Comparison of ENCODE assay signal across 8 mouse cellular contexts in genomic region chr8:107139704-107140470, GRCm38 (mm10). TPM values are rescaled to one million over a fixed set of nuclear protein-coding genes. Genes with fewer than 3 reads are reported as not detected.
DNase-seq lines count a peak whose midpoint lies in the region; ATAC-seq and TF ChIP-seq lines count a peak whose summit lies in the region.

No protein-coding gene starts in this region.

- no peak for TF ChIP-seq EP300 in liver, embryonic 14.5 days (IDR thresholded peaks at IDR 0.05; ENCODE audit: low read depth)

- peak overlapping the region; percentile 90 for H3K27ac ChIP-seq in gastrocnemius, adult 2 months
- H3K27ac ChIP-seq in liver, embryonic 14.5 days = peak overlapping the region; percentile 27
- H3K27ac ChIP-seq in neural tube, embryonic 15.5 days (replicated peaks) = no peak overlapping the region

- H3K4me1 ChIP-seq in liver, embryonic 14.5 days (replicated peaks; ENCODE audit: control insufficient read depth in 2 of 2, insufficient read depth in 2 of 2, low read length in 1 of 2) = peaks cover 4 to 10% of the 10 kb centered on the region in 2 experiments; a peak in 3 of 4 replicates
- H3K4me1 ChIP-seq in neural tube, embryonic 15.5 days = no peaks in the 10 kb centered on the region

- no peak for TF ChIP-seq CTCF in gastrocnemius, adult 2 months (IDR thresholded peaks at IDR 0.05)
- TF ChIP-seq CTCF in liver, embryonic 14.5 days (IDR thresholded peaks at IDR 0.05; ENCODE audit: low read depth) = no peak

- 47% methylated on average over 13 of the region's 13 CpGs for WGBS in liver, embryonic 14.5 days (ENCODE audit: insufficient replicate concordance)
- WGBS in neural tube, embryonic 15.5 days = 38% methylated on average over 13 of the region's 13 CpGs

- peak; percentile 93 for ATAC-seq in liver, embryonic 14.5 days (ENCODE audit: insufficient read depth)
- ATAC-seq in neural tube, embryonic 15.5 days (ENCODE audit: low FRiP score) = no peak

- no peak overlapping the region for H3K4me2 ChIP-seq in liver, embryonic 14.5 days (ENCODE audit: low read depth)
- no peak overlapping the region for H3K4me2 ChIP-seq in neural tube, embryonic 15.5 days

- H3K27me3 ChIP-seq in liver, embryonic 14.5 days (ENCODE audit: control insufficient read depth, insufficient read depth, low read length) = no peaks in the 10 kb centered on the region
- no peaks in the 10 kb centered on the region for H3K27me3 ChIP-seq in neural tube, embryonic 15.5 days (replicated peaks)

- DNase-seq in gastrocnemius, adult 2 months = peak; percentile 74
- no peak for DNase-seq in gastrocnemius, postnatal 4 days (ENCODE audit: low spot score in 2 of 2)
- DNase-seq in c-Kit-positive CD71-positive TER-119-positive erythroid progenitor cells, embryonic 14.5 days (ENCODE audit: low spot score) = peak; percentile 43
- peak; percentile 69 to 72 for DNase-seq in heart, postnatal 10 days
- peak; percentile 35 to 59 (median 45) for DNase-seq in liver, embryonic 14.5 days (ENCODE audit: low read depth in 3 of 3, low spot score in 3 of 3)
- peak; percentile 72 for DNase-seq in testis, postnatal 14 days (ENCODE audit: low spot score)
- no peak for DNase-seq in layer of hippocampus, postnatal 14 days (ENCODE audit: low spot score in 2 of 2)

- peak overlapping the region; percentile 2 for H3K4me3 ChIP-seq in gastrocnemius, adult 2 months
- H3K4me3 ChIP-seq in liver, embryonic 14.5 days (ENCODE audit: insufficient read depth in 1 of 2, low read depth in 2 of 2, low read length in 2 of 2) = no peak overlapping the region
- H3K4me3 ChIP-seq in neural tube, embryonic 15.5 days (replicated peaks) = no peak overlapping the region

- H3K9me3 ChIP-seq in liver, embryonic 14.5 days (ENCODE audit: control insufficient read depth, low read length) = no peaks in the 10 kb centered on the region
- H3K9me3 ChIP-seq in neural tube, embryonic 15.5 days (replicated peaks) = no peaks in the 10 kb centered on the region

- no peak overlapping the region for H3K9ac ChIP-seq in liver, embryonic 14.5 days (replicated peaks)
- H3K9ac ChIP-seq in neural tube, embryonic 15.5 days (replicated peaks) = no peak overlapping the region

- no peaks in the 10 kb centered on the region for H3K36me3 ChIP-seq in liver, embryonic 14.5 days (replicated peaks; ENCODE audit: control insufficient read depth, insufficient read depth, low read depth)
- H3K36me3 ChIP-seq in neural tube, embryonic 15.5 days = no peaks in the 10 kb centered on the region

- intact Hi-C loops in gastrocnemius, adult 2 months (cut with DNase I) = no loop called here
- intact Hi-C loops in heart, postnatal 10 days (cut with DNase I) = no loop called here

RNA-seq across cellular contexts. Expression of gene Cyb5b, which starts 10.6 kb away (rescaled TPM):
- 10 to 100 TPM; 33.2 to 36.3 TPM for total RNA-seq in gastrocnemius, adult 2 months (2021)
- total RNA-seq in gastrocnemius, postnatal 4 days (2021) = 10 to 100 TPM; 38.2 to 40.8 TPM
- 10 to 100 TPM; 47.0 to 48.9 TPM for total RNA-seq in heart, postnatal 10 days (2021)
- polyA plus RNA-seq in liver, embryonic 14.5 days (2012; rRNA removed) = 14.1 and 21.1 TPM in 2 replicates
- 25.4 and 25.6 TPM in 2 replicates for polyA plus RNA-seq in liver, embryonic 14.5 days (2014; fragmentation: Nextera tagmentation; extraction: Ambion mirVana)
- polyA plus RNA-seq in neural tube, embryonic 15.5 days (2015; fragmentation: Nextera tagmentation; extraction: Ambion mirVana) = 91.6 and 95.0 TPM in 2 replicates
- total RNA-seq in layer of hippocampus, postnatal 14 days (2021) = 10 to 100 TPM; 89.7 to 98.4 TPM

RNA-seq across cellular contexts. Expression of gene Terf2, which starts 43.5 kb away (rescaled TPM):
- total RNA-seq in gastrocnemius, adult 2 months (2021) = 10 to 100 TPM; 14.7 to 15.1 TPM
- 10 to 100 TPM; 22.6 to 25.5 TPM for total RNA-seq in gastrocnemius, postnatal 4 days (2021)
- 10 to 100 TPM; 18.0 to 18.1 TPM for total RNA-seq in heart, postnatal 10 days (2021)
- polyA plus RNA-seq in liver, embryonic 14.5 days (2012; rRNA removed) = 6.0 and 9.3 TPM in 2 replicates
- polyA plus RNA-seq in liver, embryonic 14.5 days (2014; fragmentation: Nextera tagmentation; extraction: Ambion mirVana) = 4.4 and 5.3 TPM in 2 replicates
- polyA plus RNA-seq in neural tube, embryonic 15.5 days (2015; fragmentation: Nextera tagmentation; extraction: Ambion mirVana) = 23.9 and 27.4 TPM in 2 replicates
- 10 to 100 TPM; 33.9 to 37.1 TPM for total RNA-seq in layer of hippocampus, postnatal 14 days (2021)

Comparison
In these comparisons a context has a peak if more than half of its experiments do, and no peak if none do; other contexts are left out.
1. DNase-seq: peak in gastrocnemius, adult 2 months (single experiment), c-Kit-positive CD71-positive TER-119-positive erythroid progenitor cells, embryonic 14.5 days (single experiment), heart, postnatal 10 days (2 of 2), liver, embryonic 14.5 days (3 of 3) and testis, postnatal 14 days (single experiment); none in gastrocnemius, postnatal 4 days (0 of 2) and layer of hippocampus, postnatal 14 days (0 of 2).